Mouse (Mus musculus): ENCODE results near the gene Dclk3. TPM values are rescaled to one million over a fixed set of nuclear protein-coding genes. Genes with fewer than 3 reads are reported as not detected.

The Dclk3 gene
- polyA plus RNA-seq, 1 experiment from 2014 or later: 5.9 TPM

Other genes starting within 250 kb of the Dclk3 start
- 25.7 and 31.3 TPM in 2 replicates for gene Mlh1, start 167.3 kb upstream of the Dclk3 start, polyA plus RNA-seq (2015; fragmentation: Nextera tagmentation; extraction: Ambion mirVana)
- gene Epm2aip1, start 167.2 kb upstream of the Dclk3 start, polyA plus RNA-seq (2015; fragmentation: Nextera tagmentation; extraction: Ambion mirVana): 60.4 and 68.6 TPM in 2 replicates
- gene Trank1, start 127.3 kb upstream of the Dclk3 start, polyA plus RNA-seq (2015; fragmentation: Nextera tagmentation; extraction: Ambion mirVana): 13.9 and 15.8 TPM in 2 replicates

Data from midbrain, embryonic 15.5 days (tissue).